Mouse (Mus musculus): Measurements from ENCODE around the gene Tmc4. TPM values are rescaled to one million over a fixed set of nuclear protein-coding genes. Genes with fewer than 3 reads are reported as not detected.
"Not testable (repeated sequence)": the region's sequence is repeated elsewhere in the genome, so short reads cannot be mapped to it uniquely, and the experiment has no call there.

The Tmc4 gene
- polyA plus RNA-seq, 1 experiment: 14.1 TPM

- TF ChIP-seq CTCF (IDR thresholded peaks at IDR 0.05; ENCODE audit: borderline replicate concordance, extremely low read depth, insufficient read depth, insufficient read length) (no peak), POLR2A (IDR thresholded peaks at IDR 0.05; ENCODE audit: borderline replicate concordance, extremely low read depth, insufficient read depth, insufficient read length, poor library complexity, severe bottlenecking) (no peak)
- no peak for DNase-seq (ENCODE audit: low read depth)
Measured at GRCm38 (mm10) chr7:3704475-3704874, 27.1 kb upstream of the Tmc4 start.

- peak; percentile 26; the same call in 1 of the 2 replicates for TF ChIP-seq CTCF (IDR thresholded peaks at IDR 0.05; ENCODE audit: borderline replicate concordance, extremely low read depth, insufficient read depth, insufficient read length)
- peak; percentile 77; the same call in 1 of the 2 replicates for TF ChIP-seq POLR2A (IDR thresholded peaks at IDR 0.05; ENCODE audit: borderline replicate concordance, extremely low read depth, insufficient read depth, insufficient read length, poor library complexity, severe bottlenecking)
- DNase-seq (ENCODE audit: low read depth): peak; percentile 99
Measured at GRCm38 (mm10) chr7:3703879-3704441, 26.6 kb upstream of the Tmc4 start, which contains the start of gene Rps9. Gene Rps9 (plus strand): TSS chr7:3703993.

GRCm38 (mm10) chr7:3703148-3703878 is 26.0 kb upstream of the Tmc4 start:
- no peak for DNase-seq (ENCODE audit: low read depth)
- TF ChIP-seq CTCF (IDR thresholded peaks at IDR 0.05; ENCODE audit: borderline replicate concordance, extremely low read depth, insufficient read depth, insufficient read length) (no peak), POLR2A (IDR thresholded peaks at IDR 0.05; ENCODE audit: borderline replicate concordance, extremely low read depth, insufficient read depth, insufficient read length, poor library complexity, severe bottlenecking) (no peak)

GRCm38 (mm10) chr7:3698471-3698870 is 21.1 kb upstream of the Tmc4 start:
- TF ChIP-seq POLR2A (IDR thresholded peaks at IDR 0.05; ENCODE audit: borderline replicate concordance, extremely low read depth, insufficient read depth, insufficient read length, poor library complexity, severe bottlenecking) (no peak), CTCF (IDR thresholded peaks at IDR 0.05; ENCODE audit: borderline replicate concordance, extremely low read depth, insufficient read depth, insufficient read length) (no peak)
- no peak for DNase-seq (ENCODE audit: low read depth)

- DNase-seq (ENCODE audit: low read depth): not testable (repeated sequence)
Measured at GRCm38 (mm10) chr7:3694949-3695305, 17.6 kb upstream of the Tmc4 start.

- DNase-seq (ENCODE audit: low read depth): peak; percentile 93
- no peak for TF ChIP-seq CTCF (IDR thresholded peaks at IDR 0.05; ENCODE audit: borderline replicate concordance, extremely low read depth, insufficient read depth, insufficient read length)
- no peak for TF ChIP-seq POLR2A (IDR thresholded peaks at IDR 0.05; ENCODE audit: borderline replicate concordance, extremely low read depth, insufficient read depth, insufficient read length, poor library complexity, severe bottlenecking)
Measured at GRCm38 (mm10) chr7:3694076-3694948, 17.0 kb upstream of the Tmc4 start.

GRCm38 (mm10) chr7:3693809-3694075 is 16.4 kb upstream of the Tmc4 start:
- TF ChIP-seq CTCF (IDR thresholded peaks at IDR 0.05; ENCODE audit: borderline replicate concordance, extremely low read depth, insufficient read depth, insufficient read length) (no peak), POLR2A (IDR thresholded peaks at IDR 0.05; ENCODE audit: borderline replicate concordance, extremely low read depth, insufficient read depth, insufficient read length, poor library complexity, severe bottlenecking) (no peak)
- DNase-seq (ENCODE audit: low read depth): no peak

- TF ChIP-seq CTCF (IDR thresholded peaks at IDR 0.05; ENCODE audit: borderline replicate concordance, extremely low read depth, insufficient read depth, insufficient read length) (no peak), POLR2A (IDR thresholded peaks at IDR 0.05; ENCODE audit: borderline replicate concordance, extremely low read depth, insufficient read depth, insufficient read length, poor library complexity, severe bottlenecking) (peak; percentile 25; the same call in 1 of the 2 replicates)
- peak; percentile 100 for DNase-seq (ENCODE audit: low read depth)
Measured at GRCm38 (mm10) chr7:3692987-3693808, 15.8 kb upstream of the Tmc4 start, which contains the start of gene Mboat7. Gene Mboat7 (minus strand): TSS chr7:3693523.

GRCm38 (mm10) chr7:3692382-3692986 is 15.1 kb upstream of the Tmc4 start, which contains the start of gene Tsen34:
Gene Tsen34 (plus strand): TSS chr7:3692863.
- TF ChIP-seq POLR2A (IDR thresholded peaks at IDR 0.05; ENCODE audit: borderline replicate concordance, extremely low read depth, insufficient read depth, insufficient read length, poor library complexity, severe bottlenecking): peak; percentile 26; the same call in 1 of the 2 replicates
- TF ChIP-seq CTCF (IDR thresholded peaks at IDR 0.05; ENCODE audit: borderline replicate concordance, extremely low read depth, insufficient read depth, insufficient read length): no peak
- DNase-seq (ENCODE audit: low read depth): no peak

- no peak for TF ChIP-seq CTCF (IDR thresholded peaks at IDR 0.05; ENCODE audit: borderline replicate concordance, extremely low read depth, insufficient read depth, insufficient read length)
- TF ChIP-seq POLR2A (IDR thresholded peaks at IDR 0.05; ENCODE audit: borderline replicate concordance, extremely low read depth, insufficient read depth, insufficient read length, poor library complexity, severe bottlenecking): no peak
- DNase-seq (ENCODE audit: low read depth): no peak
Measured at GRCm38 (mm10) chr7:3691919-3692318, 14.6 kb upstream of the Tmc4 start.

All from brain, embryonic 14.5 days (tissue).